Mouse (Mus musculus) limb, embryonic 15.5 days (tissue): ENCODE data around the gene Cgnl1. TPM values are rescaled to one million over a fixed set of nuclear protein-coding genes. Genes with fewer than 3 reads are reported as not detected.

Experiments used
- ATAC-seq: fragments of 200-750 bp; cut with Nextera tagmentation; 2 replicates; pipeline ENCODE4 v1.8.0; 2017; ENCODE audit warnings: low read depth, moderate TSS enrichment; ENCODE audit not compliant: insufficient number of reproducible peaks, low FRiP score, low TSS enrichment
- H3K27ac ChIP-seq: fragments of 300-500 bp; sonication (generic); 2 replicates; pipeline ENCODE4 v1.5.1; 2015; ENCODE audit warnings: moderate library complexity, mild to moderate bottlenecking, inconsistent platforms
- H3K27me3 ChIP-seq: fragments of 300-500 bp; sonication (generic); 2 replicates; pipeline ENCODE4 v1.6.1; 2015; ENCODE audit warnings: inconsistent platforms
- H3K36me3 ChIP-seq: fragments of 300-500 bp; sonication (generic); 2 replicates; pipeline ENCODE4 v1.6.1; 2015; ENCODE audit warnings: inconsistent platforms
- H3K4me1 ChIP-seq: fragments of 300-500 bp; sonication (generic); 2 replicates; pipeline ENCODE4 v1.6.1; 2015; ENCODE audit warnings: inconsistent platforms
- H3K4me2 ChIP-seq: fragments of 300-500 bp; sonication (generic); 2 replicates; pipeline ENCODE4 v1.6.1; 2015; ENCODE audit warnings: mild to moderate bottlenecking, inconsistent platforms
- H3K4me3 ChIP-seq: fragments of 300-500 bp; sonication (generic); 2 replicates; pipeline ENCODE4 v1.5.1; 2015; ENCODE audit warnings: mild to moderate bottlenecking, inconsistent platforms
- H3K9ac ChIP-seq: fragments of 300-500 bp; sonication (generic); 2 replicates; pipeline ENCODE4 v1.6.1; 2015; ENCODE audit warnings: inconsistent platforms
- H3K9me3 ChIP-seq: fragments of 300-500 bp; sonication (generic); 2 replicates; pipeline ENCODE4 v1.6.1; 2016; ENCODE audit warnings: inconsistent platforms
- WGBS: fragments of 180-500 bp; shearing (Covaris S2); methylation state at CpG from one replicate; pipeline ENCODE4 v1.1.7; 2015; 5-methylcytosine and 5-hydroxymethylcytosine counted together
- polyA plus RNA-seq: library from polyadenylated mRNA; unstranded; fragments of >200 nt; fragmentation: Nextera tagmentation; extraction: Ambion mirVana; gene quantifications from 2 replicates; pipeline ENCODE4 v1.2.1, GENCODE M21; 2015

Gene Cgnl1
- polyA plus RNA-seq, 1 experiment from 2014 or later, result 17.5 TPM

DNA sequence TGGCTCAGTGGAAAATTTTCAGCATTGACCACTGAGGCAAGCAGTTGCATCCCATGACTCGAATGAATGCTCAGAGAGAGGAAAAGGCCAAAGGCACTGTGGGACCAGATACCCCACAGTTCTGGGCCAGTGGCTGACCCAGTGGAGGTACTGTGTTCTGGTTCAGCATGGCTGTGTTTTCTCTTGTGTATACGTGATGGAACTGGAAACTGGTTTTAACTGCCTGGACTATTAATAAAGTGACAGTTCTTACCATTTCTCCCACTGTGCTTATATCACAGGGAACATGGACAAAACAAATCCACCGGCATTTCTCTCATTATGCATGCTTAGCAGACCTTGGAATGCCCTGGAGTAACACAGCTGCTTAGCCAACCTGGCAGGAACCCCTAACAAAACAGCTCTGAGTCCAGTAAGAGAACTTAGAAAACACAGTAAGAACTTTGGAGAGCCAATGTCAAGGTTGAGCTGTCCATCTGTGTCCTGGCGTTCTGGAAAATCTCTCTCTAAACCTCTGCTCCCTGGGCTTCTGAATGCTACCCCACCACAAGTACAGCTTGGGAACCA, 131.0 kb downstream of the Cgnl1 start:
- H3K9me3 ChIP-seq, result no peaks in the 10 kb centered on the region
- no peak overlapping the region for H3K4me2 ChIP-seq
- no peak overlapping the region for H3K27ac ChIP-seq
- H3K4me1 ChIP-seq, result no peaks in the 10 kb centered on the region
- H3K27me3 ChIP-seq, result no peaks in the 10 kb centered on the region
- peaks cover 7% of the 10 kb centered on the region; the same call in 1 of the 2 replicates for H3K36me3 ChIP-seq
- no peak for ATAC-seq
- WGBS, result 68% methylated on average over 4 of the region's 4 CpGs
- no peak overlapping the region for H3K4me3 ChIP-seq
- H3K9ac ChIP-seq, result no peak overlapping the region

- no peak overlapping the region for H3K27ac ChIP-seq
- no peak overlapping the region for H3K9ac ChIP-seq
- H3K4me2 ChIP-seq, result no peak overlapping the region
- H3K9me3 ChIP-seq, result no peaks in the 10 kb centered on the region
- H3K4me3 ChIP-seq, result no peak overlapping the region
- H3K27me3 ChIP-seq, result no peaks in the 10 kb centered on the region
- 76% methylated on average over 11 of the region's 11 CpGs for WGBS
- H3K36me3 ChIP-seq, result peaks cover 14% of the 10 kb centered on the region; the same call in 1 of the 2 replicates
- H3K4me1 ChIP-seq, result no peaks in the 10 kb centered on the region
- no peak for ATAC-seq
Measured at GRCm38 (mm10) chr9:71638198-71638597, 133.2 kb downstream of the Cgnl1 start.

GRCm38 (mm10) chr9:71636854-71637253, 134.5 kb downstream of the Cgnl1 start:
- Histone ChIP-seq H3K36me3 (peaks cover 7% of the 10 kb centered on the region; the same call in 1 of the 2 replicates), H3K9ac (no peak overlapping the region), H3K4me3 (no peak overlapping the region), H3K9me3 (no peaks in the 10 kb centered on the region), H3K27me3 (no peaks in the 10 kb centered on the region), H3K27ac (no peak overlapping the region), H3K4me1 (no peaks in the 10 kb centered on the region), H3K4me2 (no peak overlapping the region)
- ATAC-seq, result no peak
- WGBS, result 92% methylated on average over 1 of the region's 1 CpGs

DNA sequence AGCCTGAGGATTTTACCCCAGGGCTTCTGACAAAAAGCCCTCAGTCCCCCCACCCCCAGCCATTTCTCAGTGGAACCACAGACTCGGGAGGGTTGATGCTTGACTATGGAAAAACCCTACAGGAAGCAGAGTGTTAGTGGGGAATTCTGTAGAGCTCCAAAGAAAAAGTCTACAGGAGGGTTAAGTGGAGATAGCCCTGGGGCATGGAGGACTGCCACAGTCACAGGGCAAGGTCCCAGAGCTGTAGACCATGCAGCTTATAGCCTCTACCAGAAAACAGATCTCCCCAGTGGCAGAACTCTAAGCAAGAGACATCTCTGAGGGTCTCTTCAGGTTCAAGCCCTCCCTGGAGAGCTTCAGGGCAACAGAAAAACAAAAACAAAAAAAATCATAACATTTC, 135.8 kb downstream of the Cgnl1 start:
- H3K4me1 ChIP-seq, result no peaks in the 10 kb centered on the region
- no peak for ATAC-seq
- no peak overlapping the region for H3K4me2 ChIP-seq
- H3K27me3 ChIP-seq, result no peaks in the 10 kb centered on the region
- peaks cover 16% of the 10 kb centered on the region; the same call in 1 of the 2 replicates for H3K36me3 ChIP-seq
- H3K27ac ChIP-seq, result no peak overlapping the region
- H3K9me3 ChIP-seq, result no peaks in the 10 kb centered on the region
- H3K4me3 ChIP-seq, result no peak overlapping the region
- 46% methylated on average over 1 of the region's 1 CpGs for WGBS
- H3K9ac ChIP-seq, result no peak overlapping the region

DNA sequence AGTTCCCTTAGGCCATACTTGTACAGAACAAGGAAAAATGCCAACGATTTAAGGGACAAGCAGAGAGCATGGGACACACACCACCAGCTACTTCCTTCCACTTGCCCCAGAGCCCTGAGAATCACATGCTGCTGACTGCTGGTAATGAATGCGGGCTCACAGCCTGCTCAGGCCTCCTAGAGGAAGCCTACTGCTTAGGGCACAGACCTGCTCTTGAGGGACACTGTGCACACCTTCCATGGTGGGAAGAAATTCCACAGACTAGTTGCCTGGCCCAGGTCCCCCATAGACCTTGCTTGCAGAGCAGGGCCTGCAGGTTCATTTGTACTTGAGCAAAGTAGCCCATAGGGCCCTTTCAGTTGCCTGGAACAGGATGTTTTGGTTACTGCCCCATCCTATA, 136.5 kb downstream of the Cgnl1 start:
- Histone ChIP-seq H3K27ac (no peak overlapping the region), H3K9ac (no peak overlapping the region), H3K9me3 (no peaks in the 10 kb centered on the region), H3K4me1 (no peaks in the 10 kb centered on the region), H3K4me3 (no peak overlapping the region), H3K27me3 (no peaks in the 10 kb centered on the region), H3K4me2 (no peak overlapping the region), H3K36me3 (peaks cover 20% of the 10 kb centered on the region; the same call in 1 of the 2 replicates)
- ATAC-seq, result no peak
- WGBS, result 86% methylated on average over 2 of the region's 2 CpGs

GRCm38 (mm10) chr9:71628921-71629320, 142.5 kb downstream of the Cgnl1 start:
- no peak overlapping the region for H3K27ac ChIP-seq
- WGBS, result 84% methylated on average over 6 of the region's 6 CpGs
- no peak overlapping the region for H3K4me3 ChIP-seq
- no peaks in the 10 kb centered on the region for H3K9me3 ChIP-seq
- H3K4me1 ChIP-seq, result no peaks in the 10 kb centered on the region
- H3K4me2 ChIP-seq, result no peak overlapping the region
- no peak overlapping the region for H3K9ac ChIP-seq
- H3K27me3 ChIP-seq, result no peaks in the 10 kb centered on the region
- ATAC-seq, result no peak
- H3K36me3 ChIP-seq, result peaks cover 23% of the 10 kb centered on the region

DNA sequence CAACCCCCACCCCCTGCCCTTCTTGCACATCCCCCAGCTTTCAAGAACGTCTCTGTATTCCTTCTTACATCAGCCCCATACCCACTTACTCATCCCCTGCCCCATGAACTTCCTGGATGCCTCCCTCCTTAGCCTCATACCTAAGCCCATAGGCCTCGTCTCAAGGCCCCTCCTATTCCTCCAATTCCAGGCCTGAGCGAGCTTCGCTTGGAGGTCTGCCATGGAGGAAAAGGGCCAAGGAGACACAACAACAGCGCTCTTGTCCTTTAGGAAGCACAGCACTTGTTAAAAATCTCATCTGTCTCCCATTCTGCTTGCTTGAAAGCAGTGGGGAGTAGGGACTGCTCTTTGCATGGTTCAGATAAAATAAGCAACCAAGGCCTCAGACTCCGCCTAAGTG, 143.1 kb downstream of the Cgnl1 start:
- no peaks in the 10 kb centered on the region for H3K4me1 ChIP-seq
- 81% methylated on average over 6 of the region's 6 CpGs for WGBS
- no peak overlapping the region for H3K9ac ChIP-seq
- no peak overlapping the region for H3K4me3 ChIP-seq
- no peaks in the 10 kb centered on the region for H3K27me3 ChIP-seq
- H3K27ac ChIP-seq, result no peak overlapping the region
- H3K4me2 ChIP-seq, result no peak overlapping the region
- no peaks in the 10 kb centered on the region for H3K9me3 ChIP-seq
- ATAC-seq, result no peak
- H3K36me3 ChIP-seq, result peaks cover 20% of the 10 kb centered on the region

DNA sequence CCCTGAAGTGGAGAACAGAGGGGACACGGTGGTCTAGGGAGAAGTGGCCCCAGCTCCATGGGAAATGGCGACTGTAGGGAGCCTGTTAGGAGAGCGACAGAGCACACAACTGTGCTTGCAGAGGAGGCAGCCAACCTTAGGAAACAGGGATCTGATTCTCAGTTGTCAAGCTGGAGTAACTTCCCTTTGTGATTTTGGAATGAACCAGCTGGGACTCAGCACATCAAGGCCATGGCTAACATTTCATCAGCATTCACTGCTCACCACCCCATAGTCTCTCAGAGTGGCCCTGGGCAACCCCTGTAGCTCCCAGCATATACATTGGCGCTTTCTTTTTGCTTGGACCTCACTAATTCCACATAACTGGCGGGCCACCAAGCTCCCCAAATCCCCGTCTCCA, 145.4 kb downstream of the Cgnl1 start:
- Histone ChIP-seq H3K4me2 (no peak overlapping the region), H3K36me3 (peaks cover 14% of the 10 kb centered on the region), H3K27ac (no peak overlapping the region), H3K4me3 (no peak overlapping the region), H3K9ac (no peak overlapping the region), H3K27me3 (no peaks in the 10 kb centered on the region), H3K9me3 (no peaks in the 10 kb centered on the region), H3K4me1 (no peaks in the 10 kb centered on the region)
- ATAC-seq, result no peak
- 86% methylated on average over 6 of the region's 6 CpGs for WGBS

- Histone ChIP-seq H3K9me3 (no peaks in the 10 kb centered on the region), H3K27ac (no peak overlapping the region), H3K36me3 (peaks cover 7% of the 10 kb centered on the region; the same call in 1 of the 2 replicates), H3K4me2 (no peak overlapping the region), H3K4me3 (no peak overlapping the region), H3K9ac (no peak overlapping the region), H3K27me3 (no peaks in the 10 kb centered on the region), H3K4me1 (no peaks in the 10 kb centered on the region)
- 48% methylated on average over 10 of the region's 10 CpGs for WGBS
- ATAC-seq, result no peak
Measured at GRCm38 (mm10) chr9:71624793-71625495, 146.5 kb downstream of the Cgnl1 start.

- Histone ChIP-seq H3K4me2 (no peak overlapping the region), H3K27ac (no peak overlapping the region), H3K36me3 (peaks cover 4% of the 10 kb centered on the region; the same call in 1 of the 2 replicates), H3K9ac (no peak overlapping the region), H3K4me1 (no peaks in the 10 kb centered on the region), H3K27me3 (no peaks in the 10 kb centered on the region), H3K4me3 (no peak overlapping the region), H3K9me3 (no peaks in the 10 kb centered on the region)
- WGBS, result 34% methylated on average over 4 of the region's 4 CpGs
- 0 out of 2 replicates have a peak, but pooled peaks have one; percentile 19 for ATAC-seq
Measured at GRCm38 (mm10) chr9:71623871-71624569, 147.4 kb downstream of the Cgnl1 start.

GRCm38 (mm10) chr9:71622593-71622992, 148.8 kb downstream of the Cgnl1 start:
- no peak for ATAC-seq
- H3K4me3 ChIP-seq, result no peak overlapping the region
- 72% methylated on average over 3 of the region's 3 CpGs for WGBS
- H3K9me3 ChIP-seq, result no peaks in the 10 kb centered on the region
- no peak overlapping the region for H3K9ac ChIP-seq
- no peaks in the 10 kb centered on the region for H3K36me3 ChIP-seq
- H3K4me1 ChIP-seq, result no peaks in the 10 kb centered on the region
- H3K27ac ChIP-seq, result no peak overlapping the region
- H3K4me2 ChIP-seq, result no peak overlapping the region
- H3K27me3 ChIP-seq, result no peaks in the 10 kb centered on the region

DNA sequence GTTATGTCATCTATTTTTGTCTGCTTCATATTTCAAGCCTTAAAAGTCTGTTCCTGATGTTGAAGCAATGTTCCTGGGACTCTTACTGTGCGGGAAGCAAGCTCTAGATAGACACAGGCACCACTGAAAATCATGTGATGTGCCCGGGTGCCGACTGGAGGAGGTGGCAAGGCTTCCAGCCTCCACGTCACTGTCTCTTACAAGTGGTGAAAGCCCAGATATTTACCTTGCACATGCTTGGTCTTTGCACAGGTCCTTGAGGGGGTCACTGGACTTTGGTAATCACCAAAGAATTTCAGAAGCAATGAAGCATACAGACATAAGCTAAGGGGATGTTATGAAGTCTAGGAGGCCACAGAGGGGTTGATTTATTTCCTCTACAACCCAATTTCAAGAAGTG, 149.4 kb downstream of the Cgnl1 start:
- H3K4me1 ChIP-seq, result no peaks in the 10 kb centered on the region
- no peaks in the 10 kb centered on the region for H3K9me3 ChIP-seq
- H3K4me2 ChIP-seq, result no peak overlapping the region
- H3K9ac ChIP-seq, result no peak overlapping the region
- no peak overlapping the region for H3K4me3 ChIP-seq
- no peaks in the 10 kb centered on the region for H3K27me3 ChIP-seq
- no peaks in the 10 kb centered on the region for H3K36me3 ChIP-seq
- no peak overlapping the region for H3K27ac ChIP-seq
- no peak for ATAC-seq
- WGBS, result 80% methylated on average over 4 of the region's 4 CpGs
